Mouse (Mus musculus) ES-Bruce4 (cell line): Measurements from ENCODE around the gene Atxn1.

Experiments used
- CTCF ChIP-seq: IDR thresholded peaks from one replicate; pipeline ENCODE4 v1.8.1; 2011; ENCODE audit warnings: low read depth, low read length
- EP300 ChIP-seq: IDR thresholded peaks from 2 replicates; pipeline ENCODE4 v1.6.1; 2011; ENCODE audit warnings: low read depth, low read length; ENCODE audit not compliant: insufficient read depth

GRCm38 (mm10) chr13:45633918-45634317 lies 330.9 kb downstream of the Atxn1 start:
- no peak for TF ChIP-seq EP300
- TF ChIP-seq CTCF = no peak
